Mouse (Mus musculus) hindbrain, embryonic 16.5 days (tissue): ENCODE data around the gene Got1. TPM values are rescaled to one million over a fixed set of nuclear protein-coding genes. Genes with fewer than 3 reads are reported as not detected.

ENCODE experiments used
- ATAC-seq: fragments of 200-750 bp; cut with Nextera tagmentation; 2 replicates; pipeline ENCODE4 v1.8.0; 2017; ENCODE audit warnings: moderate TSS enrichment, moderate library complexity
- H3K27ac ChIP-seq: fragments of 300-500 bp; sonication (generic); 2 replicates; pipeline ENCODE4 v1.5.1; 2014; ENCODE audit warnings: low read depth, mild to moderate bottlenecking, control low read depth, low read length, moderate library complexity
- H3K27me3 ChIP-seq: fragments of 300-500 bp; sonication (generic); replicated peaks from 2 replicates; pipeline ENCODE4 v1.6.1; 2014; ENCODE audit warnings: low read length; ENCODE audit not compliant: control insufficient read depth, insufficient read depth
- H3K36me3 ChIP-seq: fragments of 300-500 bp; sonication (generic); 2 replicates; pipeline ENCODE4 v1.6.1; 2014; ENCODE audit warnings: mild to moderate bottlenecking, low read length, moderate library complexity, mixed read lengths; ENCODE audit not compliant: control insufficient read depth, insufficient read depth
- H3K4me1 ChIP-seq: fragments of 300-500 bp; sonication (generic); 2 replicates; pipeline ENCODE4 v1.6.1; 2014; ENCODE audit warnings: low read depth, low read length; ENCODE audit not compliant: control insufficient read depth, insufficient read depth
- H3K4me2 ChIP-seq: fragments of 300-500 bp; sonication (generic); 2 replicates; pipeline ENCODE4 v1.6.1; 2014; ENCODE audit warnings: mild to moderate bottlenecking, low read length, control low read depth, moderate library complexity
- H3K4me3 ChIP-seq: fragments of 300-500 bp; sonication (generic); 2 replicates; pipeline ENCODE4 v1.5.1; 2014; ENCODE audit warnings: mild to moderate bottlenecking, low read length, control low read depth, moderate library complexity
- H3K9ac ChIP-seq: fragments of 300-500 bp; sonication (generic); 2 replicates; pipeline ENCODE4 v1.6.1; 2014; ENCODE audit warnings: low read depth, mild to moderate bottlenecking, control low read depth, low read length, moderate library complexity
- H3K9me3 ChIP-seq: fragments of 300-500 bp; sonication (generic); 2 replicates; pipeline ENCODE4 v1.6.1; 2014; ENCODE audit warnings: mild to moderate bottlenecking, low read length, moderate library complexity; ENCODE audit not compliant: control insufficient read depth
- WGBS: fragments of 180-500 bp; shearing (Covaris S2); extraction: QIAGEN DNeasy Blood & Tissue Kit; methylation state at CpG from one replicate; pipeline ENCODE4 v1.1.7; 2014; 5-methylcytosine and 5-hydroxymethylcytosine counted together
- polyA plus RNA-seq: library from polyadenylated mRNA; unstranded; fragments of >200 nt; fragmentation: Nextera tagmentation; extraction: Ambion mirVana; gene quantifications from 2 replicates; pipeline ENCODE4 v1.2.1, GENCODE M21; 2015

The Got1 gene
- polyA plus RNA-seq, 1 experiment from 2014 or later: 140 TPM

DNA sequence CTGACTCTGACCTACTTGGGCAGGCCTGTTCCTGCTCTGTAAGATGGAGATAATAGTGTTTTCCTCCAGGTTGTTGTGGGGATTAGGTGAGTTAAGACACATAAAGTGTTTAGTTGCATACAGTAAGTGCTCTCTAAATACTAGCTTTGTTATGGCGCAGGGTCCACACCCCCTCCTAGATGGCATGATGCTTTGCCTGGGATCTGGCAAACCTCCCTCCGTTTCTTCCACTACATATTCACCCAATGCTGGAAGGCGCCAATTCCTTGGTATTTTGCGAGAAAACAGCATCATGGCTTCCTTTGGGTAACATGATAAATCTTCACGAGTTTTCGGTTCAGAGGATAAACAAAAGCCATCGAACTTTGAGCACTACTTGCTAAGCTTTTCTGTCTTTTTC lies 1.2 kb upstream of the Got1 start:
- 91% methylated on average over 7 of the region's 7 CpGs for WGBS
- ATAC-seq: no peak
- H3K36me3 ChIP-seq: no peaks in the 10 kb centered on the region
- H3K4me2 ChIP-seq: peak overlapping the region; percentile 83
- no peaks in the 10 kb centered on the region for H3K9me3 ChIP-seq
- H3K27me3 ChIP-seq: no peaks in the 10 kb centered on the region
- no peak overlapping the region; the same call in 1 of the 2 replicates for H3K27ac ChIP-seq
- peak overlapping the region; percentile 59; the same call in 1 of the 2 replicates for H3K4me3 ChIP-seq
- H3K9ac ChIP-seq: peak overlapping the region; percentile 81
- peaks cover 28% of the 10 kb centered on the region for H3K4me1 ChIP-seq

DNA sequence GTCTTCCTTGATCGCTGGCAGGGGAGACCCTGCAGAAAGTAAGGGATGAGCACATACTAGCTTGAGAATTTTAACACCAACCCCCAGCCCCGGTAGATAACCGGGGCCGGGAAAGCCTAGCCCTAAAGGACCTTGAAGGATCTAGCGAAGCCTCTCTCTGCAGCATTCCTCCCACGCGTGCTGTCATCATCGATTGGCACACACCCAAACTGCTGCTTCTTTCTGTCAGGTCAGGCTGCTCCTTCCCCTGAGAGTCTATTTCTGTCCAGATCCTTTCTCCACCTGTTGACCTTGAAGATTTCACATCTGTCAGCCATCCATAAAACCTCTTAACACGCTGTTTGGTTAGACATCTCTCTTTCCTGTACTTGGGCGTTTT lies 688 bp upstream of the Got1 start:
- Histone ChIP-seq H3K27ac (peak overlapping the region; percentile 78), H3K27me3 (no peaks in the 10 kb centered on the region), H3K4me2 (peak overlapping the region; percentile 83), H3K4me1 (peaks cover 29% of the 10 kb centered on the region), H3K9me3 (no peaks in the 10 kb centered on the region), H3K4me3 (peak overlapping the region; percentile 59), H3K9ac (peak overlapping the region; percentile 81), H3K36me3 (no peaks in the 10 kb centered on the region)
- 19% methylated on average over 10 of the region's 10 CpGs for WGBS
- no peak for ATAC-seq

DNA sequence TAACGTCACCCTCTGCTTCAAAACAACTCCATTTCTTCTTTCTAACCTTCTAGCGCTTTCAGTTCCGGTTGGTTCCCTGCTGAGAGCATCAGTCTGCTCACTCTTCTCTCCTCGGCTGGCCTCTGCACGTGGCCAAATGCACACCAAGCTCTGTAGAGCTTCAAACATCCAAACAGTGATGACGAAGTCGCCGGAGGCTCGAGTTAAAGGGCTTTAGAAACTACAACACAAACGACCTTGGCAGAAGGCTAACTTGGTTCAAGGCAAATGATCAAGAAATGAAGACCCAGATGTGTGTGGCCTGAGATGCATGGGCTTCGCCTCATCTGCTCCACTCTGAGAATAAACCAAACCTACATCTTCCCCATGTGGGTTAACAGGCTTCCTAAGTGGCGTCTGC lies 854 bp downstream of the Got1 start:
- Histone ChIP-seq H3K27ac (no peak overlapping the region), H3K9me3 (no peaks in the 10 kb centered on the region), H3K9ac (peak overlapping the region; percentile 70), H3K27me3 (no peaks in the 10 kb centered on the region), H3K36me3 (no peaks in the 10 kb centered on the region), H3K4me2 (peak overlapping the region; percentile 55), H3K4me3 (peak overlapping the region; percentile 59), H3K4me1 (peaks cover 29% of the 10 kb centered on the region)
- whole genome bisulfite sequencing: 4% methylated on average over 12 of the region's 12 CpGs
- ATAC-seq: no peak

DNA sequence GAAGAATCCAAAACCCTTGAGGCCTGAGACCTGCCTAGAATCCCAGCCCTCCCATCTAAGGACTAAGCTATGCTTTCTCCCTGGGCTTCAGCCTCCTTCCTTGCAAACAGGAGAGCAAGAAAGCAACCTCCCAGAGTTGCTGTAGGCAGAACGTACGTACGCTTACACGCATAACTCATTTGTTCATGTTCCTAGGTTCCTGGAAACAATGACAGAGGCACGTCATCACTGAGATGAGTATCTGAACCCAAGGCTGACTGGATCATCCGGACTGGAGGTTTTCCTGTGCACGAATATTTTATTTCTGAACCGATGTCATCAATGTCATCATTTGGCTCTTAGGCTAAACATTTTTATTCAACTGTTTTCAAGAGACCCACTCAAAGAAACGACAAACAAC lies 2.4 kb downstream of the Got1 start:
- peaks cover 29% of the 10 kb centered on the region for H3K4me1 ChIP-seq

DNA sequence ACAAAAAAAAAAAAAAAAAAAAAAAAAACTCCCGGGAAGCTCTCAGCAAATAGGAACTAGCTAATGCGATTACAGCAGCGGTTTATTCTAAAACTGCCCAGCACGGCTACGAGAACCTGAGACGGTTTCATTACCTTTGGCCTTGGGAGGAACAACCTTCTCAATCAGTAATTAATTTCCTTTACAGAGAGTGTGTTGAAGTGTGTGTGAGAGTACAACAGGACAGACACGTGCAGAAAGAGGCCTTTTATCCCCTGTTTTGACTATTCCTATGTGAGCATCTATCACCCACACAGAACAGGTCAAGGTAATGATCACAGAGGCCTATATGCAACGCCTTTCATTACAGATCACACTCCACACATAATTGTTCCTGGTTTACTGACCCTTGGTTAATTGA lies 3.0 kb downstream of the Got1 start:
- no peak for ATAC-seq
- Histone ChIP-seq H3K36me3 (no peaks in the 10 kb centered on the region), H3K4me2 (peak overlapping the region; percentile 35), H3K27ac (no peak overlapping the region), H3K4me3 (peak overlapping the region; percentile 11; the same call in 1 of the 2 replicates), H3K27me3 (no peaks in the 10 kb centered on the region), H3K4me1 (peaks cover 29% of the 10 kb centered on the region), H3K9me3 (no peaks in the 10 kb centered on the region), H3K9ac (no peak overlapping the region; the same call in 1 of the 2 replicates)
- WGBS: 26% methylated on average over 8 of the region's 8 CpGs

More for the DNA sequence above, 2.4 kb downstream of the Got1 start:
- Histone ChIP-seq H3K4me2 (peak overlapping the region; percentile 35), H3K9ac (no peak overlapping the region; the same call in 1 of the 2 replicates), H3K4me3 (no peak overlapping the region; the same call in 1 of the 2 replicates), H3K27me3 (no peaks in the 10 kb centered on the region), H3K36me3 (no peaks in the 10 kb centered on the region), H3K9me3 (no peaks in the 10 kb centered on the region), H3K27ac (no peak overlapping the region)
- ATAC-seq: no peak
- 81% methylated on average over 9 of the region's 9 CpGs for WGBS

DNA sequence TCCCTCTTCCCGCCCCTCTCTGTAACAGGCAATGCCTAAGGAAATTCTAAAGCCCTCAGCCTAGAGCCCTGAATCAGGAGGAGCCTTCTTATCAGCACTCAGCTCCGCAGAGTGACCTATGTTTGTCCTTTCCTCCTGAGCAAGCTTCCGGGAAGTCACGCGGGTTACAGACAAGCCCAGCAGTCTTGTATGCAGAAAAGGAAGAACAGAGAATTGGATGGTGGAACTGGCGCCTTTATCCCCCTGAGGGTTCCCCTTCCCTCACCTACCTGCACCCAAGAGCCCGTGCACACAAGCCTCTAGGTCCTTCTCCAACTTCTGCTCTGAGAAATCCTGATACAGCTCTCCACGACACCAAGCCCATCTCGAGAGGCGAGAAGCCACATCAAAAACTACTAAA lies 4.0 kb downstream of the Got1 start:
- H3K4me1 ChIP-seq: peaks cover 29% of the 10 kb centered on the region
- H3K36me3 ChIP-seq: no peaks in the 10 kb centered on the region
- no peak overlapping the region for H3K4me3 ChIP-seq
- no peaks in the 10 kb centered on the region for H3K9me3 ChIP-seq
- no peak for ATAC-seq
- no peak overlapping the region for H3K27ac ChIP-seq
- no peak overlapping the region for H3K9ac ChIP-seq
- H3K4me2 ChIP-seq: peak overlapping the region; percentile 35; the same call in 1 of the 2 replicates
- 72% methylated on average over 10 of the region's 10 CpGs for WGBS
- H3K27me3 ChIP-seq: no peaks in the 10 kb centered on the region

DNA sequence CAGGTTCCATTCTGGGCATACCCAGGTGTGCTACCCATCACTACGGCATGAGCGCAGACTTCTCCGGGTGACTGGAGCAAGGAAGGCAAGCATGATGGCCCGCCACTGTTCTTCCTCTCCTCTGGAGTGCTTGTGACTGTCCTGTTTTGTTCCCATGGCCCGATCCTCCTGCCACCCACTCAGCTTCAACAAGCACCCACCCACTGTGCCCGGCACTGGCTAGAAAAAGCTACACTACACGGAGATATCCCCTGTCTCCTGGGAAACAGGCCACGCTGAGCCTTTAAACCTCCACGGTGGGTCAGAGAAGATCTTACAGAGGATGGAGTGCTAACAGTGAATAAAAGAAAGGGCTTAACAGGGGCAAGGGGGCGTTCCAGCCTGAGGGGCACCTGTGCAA lies 5.2 kb downstream of the Got1 start:
- H3K36me3 ChIP-seq: peaks cover 9% of the 10 kb centered on the region
- 74% methylated on average over 10 of the region's 10 CpGs for WGBS
- no peak for ATAC-seq
- H3K9me3 ChIP-seq: no peaks in the 10 kb centered on the region
- no peak overlapping the region for H3K27ac ChIP-seq
- no peak overlapping the region; the same call in 1 of the 2 replicates for H3K9ac ChIP-seq
- H3K4me2 ChIP-seq: no peak overlapping the region
- H3K27me3 ChIP-seq: no peaks in the 10 kb centered on the region
- peaks cover 25% of the 10 kb centered on the region for H3K4me1 ChIP-seq
- no peak overlapping the region for H3K4me3 ChIP-seq

DNA sequence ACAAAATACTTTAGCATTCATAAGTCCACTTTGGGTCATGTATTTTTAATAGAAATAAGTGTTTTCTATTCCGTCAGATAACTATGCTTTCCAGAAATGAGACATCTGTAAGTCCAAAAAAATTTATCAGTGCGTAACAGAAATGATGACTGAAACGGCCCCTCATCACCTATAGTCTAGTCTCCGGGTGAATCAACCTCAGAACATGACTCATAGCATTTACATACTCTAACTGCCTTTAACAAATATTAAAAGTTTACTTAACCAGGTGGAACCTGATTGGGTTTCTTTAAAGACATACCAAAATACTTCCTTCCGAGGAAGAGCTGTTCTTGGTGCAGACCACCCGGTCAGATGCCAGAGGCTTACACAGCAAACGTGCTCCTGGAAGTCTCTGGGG lies 6.1 kb downstream of the Got1 start:
- no peak overlapping the region for H3K4me3 ChIP-seq
- H3K36me3 ChIP-seq: peaks cover 9% of the 10 kb centered on the region
- 84% methylated on average over 7 of the region's 7 CpGs for WGBS
- no peaks in the 10 kb centered on the region for H3K9me3 ChIP-seq
- ATAC-seq: no peak
- H3K4me2 ChIP-seq: no peak overlapping the region
- peaks cover 21% of the 10 kb centered on the region for H3K4me1 ChIP-seq
- no peak overlapping the region for H3K9ac ChIP-seq
- no peaks in the 10 kb centered on the region for H3K27me3 ChIP-seq
- no peak overlapping the region for H3K27ac ChIP-seq

DNA sequence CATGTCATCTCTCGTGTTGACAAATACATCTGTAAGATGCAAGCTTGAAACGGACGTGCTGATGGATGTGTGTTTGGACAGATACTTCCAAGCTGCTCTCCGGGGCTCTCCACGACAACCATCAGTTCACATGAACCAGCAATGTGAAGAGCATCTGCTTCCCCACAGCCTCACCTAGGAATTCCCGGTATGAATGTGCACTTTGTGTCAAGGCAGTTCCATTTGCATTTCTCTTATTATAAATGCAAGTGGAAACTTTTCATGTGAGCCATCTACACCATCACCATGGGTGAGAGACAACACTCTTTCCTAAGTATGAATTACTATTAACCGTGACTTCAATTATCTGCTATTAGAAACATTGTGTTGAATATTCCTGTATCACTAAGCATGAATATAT lies 6.6 kb downstream of the Got1 start:
- Histone ChIP-seq H3K36me3 (peaks cover 9% of the 10 kb centered on the region), H3K27ac (no peak overlapping the region), H3K9me3 (no peaks in the 10 kb centered on the region), H3K9ac (no peak overlapping the region), H3K27me3 (no peaks in the 10 kb centered on the region), H3K4me2 (no peak overlapping the region), H3K4me1 (peaks cover 21% of the 10 kb centered on the region), H3K4me3 (no peak overlapping the region)
- no peak for ATAC-seq
- 57% methylated on average over 7 of the region's 7 CpGs for WGBS

DNA sequence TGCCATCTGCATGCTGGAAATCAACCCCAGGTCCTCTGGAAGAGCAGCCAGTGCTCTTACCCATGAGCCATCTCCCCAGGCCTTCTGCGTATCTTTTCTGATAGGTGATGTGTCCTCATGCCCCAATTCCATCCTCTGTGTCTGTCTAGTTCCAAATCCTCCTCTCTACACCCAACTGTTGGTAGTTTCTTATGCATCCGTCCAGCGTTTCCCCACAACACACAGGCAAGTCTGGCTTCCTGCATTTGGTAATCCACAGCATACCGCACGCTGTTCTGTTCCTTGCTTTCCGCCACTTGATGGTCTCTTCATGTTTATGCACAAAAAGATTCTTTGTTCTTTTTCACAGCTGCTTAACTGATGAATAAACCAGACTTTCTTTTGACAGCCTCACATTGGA lies 7.1 kb downstream of the Got1 start:
- Histone ChIP-seq H3K27ac (no peak overlapping the region), H3K4me2 (no peak overlapping the region), H3K4me3 (no peak overlapping the region), H3K9ac (no peak overlapping the region), H3K36me3 (peaks cover 9% of the 10 kb centered on the region), H3K27me3 (no peaks in the 10 kb centered on the region), H3K9me3 (no peaks in the 10 kb centered on the region), H3K4me1 (peaks cover 16% of the 10 kb centered on the region)
- WGBS: 64% methylated on average over 6 of the region's 6 CpGs
- no peak for ATAC-seq
